Mouse (Mus musculus) heart, embryonic 10.5 days (tissue): ENCODE measurements around the gene Borcs7. TPM values are rescaled to one million over a fixed set of nuclear protein-coding genes. Genes with fewer than 3 reads are reported as not detected.
A peak's percentile ranks its signal among the peaks of the same experiment; 100 is the strongest.
"Not testable (repeated sequence)": the region's sequence is repeated elsewhere in the genome, so short reads cannot be mapped to it uniquely, and the experiment has no call there.

Experiments
- DNase-seq: peaks from one replicate; pipeline ENCODE4 v3.0.0-alpha.2; 2017; ENCODE audit warnings: low spot score
- H3K27ac ChIP-seq: fragments of 300-500 bp; sonication (generic); 2 replicates; pipeline ENCODE4 v1.5.1; 2016; ENCODE audit warnings: mild to moderate bottlenecking
- H3K27me3 ChIP-seq: fragments of 300-500 bp; sonication (generic); 2 replicates; pipeline ENCODE4 v1.6.1; 2016; ENCODE audit warnings: mild to moderate bottlenecking; ENCODE audit not compliant: poor library complexity, insufficient read depth, severe bottlenecking
- H3K36me3 ChIP-seq: fragments of 300-500 bp; sonication (generic); 2 replicates; pipeline ENCODE4 v1.6.1; 2016; ENCODE audit warnings: mild to moderate bottlenecking, moderate library complexity
- H3K4me1 ChIP-seq: fragments of 300-500 bp; sonication (generic); 2 replicates; pipeline ENCODE4 v1.6.1; 2016; ENCODE audit warnings: mild to moderate bottlenecking
- H3K4me3 ChIP-seq: fragments of 300-500 bp; sonication (generic); 2 replicates; pipeline ENCODE4 v1.5.1; 2016; ENCODE audit warnings: mild to moderate bottlenecking, moderate library complexity
- H3K9me3 ChIP-seq: fragments of 300-500 bp; sonication (generic); 2 replicates; pipeline ENCODE4 v1.6.1; 2016; ENCODE audit warnings: mild to moderate bottlenecking, moderate library complexity
- whole genome bisulfite sequencing: fragments of 180-500 bp; shearing (Covaris S2); methylation state at CpG from one replicate; pipeline ENCODE4 v1.1.7; 2016; 5-methylcytosine and 5-hydroxymethylcytosine counted together
- polyA plus RNA-seq: library from polyadenylated mRNA; unstranded; fragments of >200 nt; fragmentation: Nextera tagmentation; extraction: Ambion mirVana; gene quantifications from 2 replicates; pipeline ENCODE4 v1.2.1, GENCODE M21; 2016

Gene Borcs7
- polyA plus RNA-seq, 1 experiment from 2014 or later = 13.7 TPM

GRCm38 (mm10) chr19:46731351-46731750, 41.6 kb downstream of the Borcs7 start:
- Histone ChIP-seq H3K9me3 (no peaks in the 10 kb centered on the region), H3K36me3 (peaks cover 16% of the 10 kb centered on the region), H3K4me1 (peaks cover 41% of the 10 kb centered on the region), H3K4me3 (no peak overlapping the region), H3K27ac (no peak overlapping the region), H3K27me3 (no peaks in the 10 kb centered on the region)
- DNase-seq = peak; percentile 55
- WGBS = 89% methylated on average over 10 of the region's 10 CpGs

- not testable (repeated sequence) for H3K27ac ChIP-seq, H3K4me3 ChIP-seq, H3K9me3 ChIP-seq, H3K27me3 ChIP-seq, DNase-seq
- 90% methylated on average over 5 of the region's 5 CpGs for WGBS
- Histone ChIP-seq H3K4me1 (peaks cover 40% of the 10 kb centered on the region), H3K36me3 (peaks cover 14% of the 10 kb centered on the region)
Observed at GRCm38 (mm10) chr19:46732673-46733072, 43.0 kb downstream of the Borcs7 start.

- H3K36me3 ChIP-seq = peaks cover 22% of the 10 kb centered on the region
- DNase-seq = peak; percentile 75
- H3K4me1 ChIP-seq = peaks cover 32% of the 10 kb centered on the region
- no peak overlapping the region for H3K27ac ChIP-seq
- no peaks in the 10 kb centered on the region for H3K9me3 ChIP-seq
- H3K4me3 ChIP-seq = no peak overlapping the region
- no peaks in the 10 kb centered on the region for H3K27me3 ChIP-seq
- WGBS = 71% methylated on average over 7 of the region's 7 CpGs
Observed at GRCm38 (mm10) chr19:46733626-46734025, 43.9 kb downstream of the Borcs7 start.

- WGBS = 7% methylated on average over 5 of the region's 5 CpGs
- peak; percentile 76 for DNase-seq
- peaks cover 32% of the 10 kb centered on the region for H3K4me1 ChIP-seq
- no peaks in the 10 kb centered on the region for H3K9me3 ChIP-seq
- 0 out of 2 replicates have a peak overlapping the region, but pooled peaks have one; percentile 15 for H3K4me3 ChIP-seq
- no peaks in the 10 kb centered on the region for H3K27me3 ChIP-seq
- peaks cover 24% of the 10 kb centered on the region for H3K36me3 ChIP-seq
- H3K27ac ChIP-seq = 0 out of 2 replicates have a peak overlapping the region, but pooled peaks have one; percentile 26
Observed at GRCm38 (mm10) chr19:46735241-46735640, 45.5 kb downstream of the Borcs7 start.

- Histone ChIP-seq H3K4me1 (peaks cover 34% of the 10 kb centered on the region), H3K27ac (no peak overlapping the region), H3K9me3 (no peaks in the 10 kb centered on the region), H3K36me3 (peaks cover 21% of the 10 kb centered on the region), H3K4me3 (no peak overlapping the region), H3K27me3 (no peaks in the 10 kb centered on the region)
- DNase-seq = no peak
- WGBS = 55% methylated on average over 7 of the region's 7 CpGs
Observed at GRCm38 (mm10) chr19:46737106-46737505, 47.4 kb downstream of the Borcs7 start.

- Histone ChIP-seq H3K9me3 (no peaks in the 10 kb centered on the region), H3K36me3 (peaks cover 12% of the 10 kb centered on the region), H3K27ac (no peak overlapping the region), H3K4me3 (no peak overlapping the region), H3K4me1 (peaks cover 12% of the 10 kb centered on the region), H3K27me3 (no peaks in the 10 kb centered on the region)
- peak; percentile 76 for DNase-seq
- 50% methylated on average over 7 of the region's 7 CpGs for WGBS
Observed at GRCm38 (mm10) chr19:46740341-46741008, 50.8 kb downstream of the Borcs7 start.

GRCm38 (mm10) chr19:46741574-46741973, 51.9 kb downstream of the Borcs7 start:
- H3K4me3 ChIP-seq = no peak overlapping the region
- H3K27ac ChIP-seq = no peak overlapping the region
- no peaks in the 10 kb centered on the region for H3K9me3 ChIP-seq
- H3K4me1 ChIP-seq = 0 out of 2 replicates have a peak, but pooled peaks cover 11% of the 10 kb centered on the region
- DNase-seq = no peak
- WGBS = 30% methylated on average over 6 of the region's 6 CpGs
- H3K27me3 ChIP-seq = no peaks in the 10 kb centered on the region
- H3K36me3 ChIP-seq = peaks cover 12% of the 10 kb centered on the region

- Histone ChIP-seq H3K27me3 (no peaks in the 10 kb centered on the region), H3K4me1 (0 out of 2 replicates have a peak, but pooled peaks cover 3% of the 10 kb centered on the region), H3K9me3 (no peaks in the 10 kb centered on the region), H3K4me3 (no peak overlapping the region), H3K36me3 (no peaks in the 10 kb centered on the region), H3K27ac (no peak overlapping the region)
- WGBS = 78% methylated on average over 9 of the region's 9 CpGs
- DNase-seq = no peak
Observed at GRCm38 (mm10) chr19:46744681-46745080, 55.0 kb downstream of the Borcs7 start.

- no peak overlapping the region for H3K27ac ChIP-seq
- H3K36me3 ChIP-seq = no peaks in the 10 kb centered on the region
- DNase-seq = no peak
- H3K4me3 ChIP-seq = no peak overlapping the region
- H3K4me1 ChIP-seq = no peaks in the 10 kb centered on the region
- H3K9me3 ChIP-seq = no peaks in the 10 kb centered on the region
- WGBS = 85% methylated on average over 3 of the region's 3 CpGs
- H3K27me3 ChIP-seq = no peaks in the 10 kb centered on the region
Observed at GRCm38 (mm10) chr19:46747799-46748198, 58.1 kb downstream of the Borcs7 start.

GRCm38 (mm10) chr19:46752235-46752634, 62.5 kb downstream of the Borcs7 start:
- no peaks in the 10 kb centered on the region for H3K4me1 ChIP-seq
- no peaks in the 10 kb centered on the region for H3K9me3 ChIP-seq
- peak; percentile 69 for DNase-seq
- no peak overlapping the region for H3K4me3 ChIP-seq
- no peaks in the 10 kb centered on the region for H3K36me3 ChIP-seq
- no peak overlapping the region for H3K27ac ChIP-seq
- 57% methylated on average over 5 of the region's 5 CpGs for whole genome bisulfite sequencing
- H3K27me3 ChIP-seq = 0 out of 2 replicates have a peak, but pooled peaks cover 3% of the 10 kb centered on the region

Other genes with a start within 250 kb of the Borcs7 start
- 17.6 and 22.0 TPM in 2 replicates for gene Trim8, start 188.2 kb upstream of the Borcs7 start, polyA plus RNA-seq
- 112 and 134 TPM in 2 replicates for gene Arl3, start 116.7 kb upstream of the Borcs7 start, polyA plus RNA-seq
- 14.2 and 14.5 TPM in 2 replicates for gene Sfxn2, start 116.5 kb upstream of the Borcs7 start, polyA plus RNA-seq
- gene Wbp1l, start 90.8 kb upstream of the Borcs7 start, polyA plus RNA-seq = 53.9 and 61.8 TPM in 2 replicates
- 0.40 and 1.2 TPM in 2 replicates for gene Cyp17a1, start 16.7 kb upstream of the Borcs7 start, polyA plus RNA-seq
- 46.2 and 55.0 TPM in 2 replicates for gene As3mt, start 17.6 kb downstream of the Borcs7 start, polyA plus RNA-seq
- gene Cnnm2, start 71.7 kb downstream of the Borcs7 start, polyA plus RNA-seq = 2.7 and 3.0 TPM in 2 replicates